In genomic region chr11:98751221-98751782, GRCm38 (mm10) we compare ENCODE assay signal across 9 mouse cellular contexts. TPM values are rescaled to one million over a fixed set of nuclear protein-coding genes. Genes with fewer than 3 reads are reported as not detected.
A peak's percentile ranks its signal among the peaks of the same experiment; 100 is the strongest.
DNase-seq lines count a peak whose midpoint lies in the region; ATAC-seq lines count a peak whose summit lies in the region.
"Had no signal": no experiment of that assay in that cellular context is flagged by ENCODE, and none has a peak within 500 bp of the region (broad histone marks: within the 10 kb centered on the region; RNA-seq: fewer than 3 reads in every experiment).

No protein-coding gene starts in this region.

- H3K4me2 ChIP-seq in neural tube, embryonic 11.5 days (ENCODE audit: low read depth) = no peak overlapping the region
- peak overlapping the region; percentile 50 for H3K4me2 ChIP-seq in forebrain, embryonic 12.5 days
- H3K4me2 ChIP-seq in intestine, embryonic 16.5 days (ENCODE audit: low read depth, low read length) = peak overlapping the region; percentile 61
- H3K4me2 ChIP-seq in lung, embryonic 15.5 days = peak overlapping the region; percentile 49

- H3K36me3 ChIP-seq in neural tube, embryonic 11.5 days (ENCODE audit: control insufficient read depth, insufficient read depth, low read length) = no peaks in the 10 kb centered on the region
- H3K36me3 ChIP-seq in forebrain, embryonic 12.5 days (replicated peaks) = peaks cover 17% of the 10 kb centered on the region
- H3K36me3 ChIP-seq in intestine, embryonic 16.5 days (ENCODE audit: control insufficient read depth, insufficient read depth, low read length) = 0 out of 2 replicates have a peak, but pooled peaks cover 8% of the 10 kb centered on the region
- H3K36me3 ChIP-seq in lung, embryonic 15.5 days = peaks cover 15% of the 10 kb centered on the region

- H3K27me3 ChIP-seq in neural tube, embryonic 11.5 days (ENCODE audit: control insufficient read depth, insufficient read depth, low read length) = no peaks in the 10 kb centered on the region
- no peaks in the 10 kb centered on the region for H3K27me3 ChIP-seq in forebrain, embryonic 12.5 days
- no peaks in the 10 kb centered on the region for H3K27me3 ChIP-seq in intestine, embryonic 16.5 days (replicated peaks; ENCODE audit: control insufficient read depth, insufficient read depth, low read length)
- H3K27me3 ChIP-seq in lung, embryonic 15.5 days = no peaks in the 10 kb centered on the region

- H3K4me3 ChIP-seq in neural tube, embryonic 11.5 days (ENCODE audit: low read depth, low read length) = no peak overlapping the region
- 0 out of 2 replicates have a peak overlapping the region, but pooled peaks have one; percentile 13 for H3K4me3 ChIP-seq in forebrain, embryonic 12.5 days (replicated peaks)
- peak overlapping the region; percentile 29 for H3K4me3 ChIP-seq in intestine, embryonic 16.5 days (ENCODE audit: low read length)
- H3K4me3 ChIP-seq in lung, embryonic 15.5 days = no peak overlapping the region

- peak overlapping the region; percentile 18; the same call in 1 of the 2 replicates for H3K9ac ChIP-seq in neural tube, embryonic 11.5 days (ENCODE audit: low read length)
- H3K9ac ChIP-seq in forebrain, embryonic 12.5 days = peak overlapping the region; percentile 42
- peak overlapping the region; percentile 66 for H3K9ac ChIP-seq in intestine, embryonic 16.5 days (ENCODE audit: low read depth, low read length)
- H3K9ac ChIP-seq in lung, embryonic 15.5 days = peak overlapping the region; percentile 25; the same call in 1 of the 2 replicates

- DNase-seq in neural tube, embryonic 11.5 days (ENCODE audit: low spot score) = no peak
- DNase-seq in neural tube, embryonic 10.5 days (ENCODE audit: extremely low spot score, low spot score) = no peak
- DNase-seq in yolk sac, embryonic 10.5 days (ENCODE audit: low spot score) = peak; percentile 78
- no peak for DNase-seq in urinary bladder, adult 18-20 months (ENCODE audit: low spot score in 2 of 2)

- H3K27ac ChIP-seq in neural tube, embryonic 11.5 days (ENCODE audit: low read depth, low read length) = peak overlapping the region; percentile 1
- peak overlapping the region; percentile 94 for H3K27ac ChIP-seq in forebrain, embryonic 12.5 days
- peak overlapping the region; percentile 97 for H3K27ac ChIP-seq in intestine, embryonic 16.5 days (ENCODE audit: low read length)
- H3K27ac ChIP-seq in lung, embryonic 15.5 days = peak overlapping the region; percentile 93

- ATAC-seq in neural tube, embryonic 11.5 days (ENCODE audit: insufficient read depth, low FRiP score, low TSS enrichment) = no peak
- ATAC-seq in forebrain, embryonic 12.5 days (ENCODE audit: low FRiP score) = peak; percentile 9; the same call in 1 of the 2 replicates
- peak; percentile 81 for ATAC-seq in intestine, embryonic 16.5 days
- peak; percentile 23; the same call in 1 of the 2 replicates for ATAC-seq in lung, embryonic 15.5 days (ENCODE audit: borderline replicate concordance, extremely low read depth, low FRiP score, low TSS enrichment)
- no peak for ATAC-seq in inflammation-experienced regulatory T-cells, adult 6 months

- 47% methylated on average over 6 of the region's 6 CpGs for WGBS in neural tube, embryonic 11.5 days
- WGBS in forebrain, embryonic 12.5 days = 26% methylated on average over 6 of the region's 6 CpGs
- 14% methylated on average over 6 of the region's 6 CpGs for WGBS in intestine, embryonic 16.5 days
- 9% methylated on average over 6 of the region's 6 CpGs for WGBS in lung, embryonic 15.5 days

- H3K9me3 ChIP-seq in neural tube, embryonic 11.5 days (ENCODE audit: control insufficient read depth, low read length) = no peaks in the 10 kb centered on the region
- no peaks in the 10 kb centered on the region for H3K9me3 ChIP-seq in forebrain, embryonic 12.5 days
- no peaks in the 10 kb centered on the region for H3K9me3 ChIP-seq in intestine, embryonic 16.5 days (ENCODE audit: control insufficient read depth, low read length)
- no peaks in the 10 kb centered on the region for H3K9me3 ChIP-seq in lung, embryonic 15.5 days

- peaks cover 52% of the 10 kb centered on the region for H3K4me1 ChIP-seq in neural tube, embryonic 11.5 days (ENCODE audit: control insufficient read depth, insufficient read depth, low read length)
- H3K4me1 ChIP-seq in forebrain, embryonic 12.5 days = peaks cover 79% of the 10 kb centered on the region
- peaks cover 94% of the 10 kb centered on the region for H3K4me1 ChIP-seq in intestine, embryonic 16.5 days (ENCODE audit: control insufficient read depth, insufficient read depth, low read length)
- H3K4me1 ChIP-seq in lung, embryonic 15.5 days = peaks cover 86% of the 10 kb centered on the region

RNA-seq across cellular contexts. Expression of gene Thra, which starts 10.9 kb away (rescaled TPM):
- 32.0 and 34.7 TPM in 2 replicates for polyA plus RNA-seq in neural tube, embryonic 11.5 days (2014; fragmentation: Nextera tagmentation; extraction: Ambion mirVana)
- 53.4 and 59.8 TPM in 2 replicates for polyA plus RNA-seq in forebrain, embryonic 12.5 days (2016; fragmentation: Nextera tagmentation; extraction: Ambion mirVana)
- 41.5 and 42.0 TPM in 2 replicates for polyA plus RNA-seq in intestine, embryonic 16.5 days (2015; fragmentation: Nextera tagmentation; extraction: Ambion mirVana)
- 35.6 and 35.8 TPM in 2 replicates for polyA plus RNA-seq in lung, embryonic 15.5 days (2015; fragmentation: Nextera tagmentation; extraction: Ambion mirVana)
- 1 to 10 TPM; 1.3 to 6.3 (median 5.2) TPM for polyA plus RNA-seq in inflammation-experienced regulatory T-cells, adult 6 months (2017; shearing (Covaris generic))

RNA-seq across cellular contexts. Expression of gene Med24, which starts 22.1 kb away (rescaled TPM):
- polyA plus RNA-seq in neural tube, embryonic 11.5 days (2014; fragmentation: Nextera tagmentation; extraction: Ambion mirVana) = 67.6 and 74.5 TPM in 2 replicates
- 88.1 and 95.0 TPM in 2 replicates for polyA plus RNA-seq in forebrain, embryonic 12.5 days (2016; fragmentation: Nextera tagmentation; extraction: Ambion mirVana)
- polyA plus RNA-seq in intestine, embryonic 16.5 days (2015; fragmentation: Nextera tagmentation; extraction: Ambion mirVana) = 36.8 and 38.5 TPM in 2 replicates
- 51.9 and 53.0 TPM in 2 replicates for polyA plus RNA-seq in lung, embryonic 15.5 days (2015; fragmentation: Nextera tagmentation; extraction: Ambion mirVana)
- 10 to 100 TPM; 23.8 to 32.5 (median 28.3) TPM for polyA plus RNA-seq in inflammation-experienced regulatory T-cells, adult 6 months (2017; shearing (Covaris generic))

RNA-seq across cellular contexts. Expression of gene Nr1d1, which starts 23.8 kb away (rescaled TPM):
- 1.5 and 1.9 TPM in 2 replicates for polyA plus RNA-seq in neural tube, embryonic 11.5 days (2014; fragmentation: Nextera tagmentation; extraction: Ambion mirVana)
- polyA plus RNA-seq in forebrain, embryonic 12.5 days (2016; fragmentation: Nextera tagmentation; extraction: Ambion mirVana) = 2.1 and 2.2 TPM in 2 replicates
- polyA plus RNA-seq in intestine, embryonic 16.5 days (2015; fragmentation: Nextera tagmentation; extraction: Ambion mirVana) = 2.3 and 2.7 TPM in 2 replicates
- 1.0 and 1.5 TPM in 2 replicates for polyA plus RNA-seq in lung, embryonic 15.5 days (2015; fragmentation: Nextera tagmentation; extraction: Ambion mirVana)
- 1 to 10 TPM; 6.5 to 8.4 (median 7.3) TPM for polyA plus RNA-seq in inflammation-experienced regulatory T-cells, adult 6 months (2017; shearing (Covaris generic))

RNA-seq across cellular contexts. Expression of gene Msl1, which starts 44.0 kb away (rescaled TPM):
- 24.1 and 24.2 TPM in 2 replicates for polyA plus RNA-seq in neural tube, embryonic 11.5 days (2014; fragmentation: Nextera tagmentation; extraction: Ambion mirVana)
- polyA plus RNA-seq in forebrain, embryonic 12.5 days (2016; fragmentation: Nextera tagmentation; extraction: Ambion mirVana) = 39.3 and 39.9 TPM in 2 replicates
- 13.5 and 14.5 TPM in 2 replicates for polyA plus RNA-seq in intestine, embryonic 16.5 days (2015; fragmentation: Nextera tagmentation; extraction: Ambion mirVana)
- 21.1 and 21.2 TPM in 2 replicates for polyA plus RNA-seq in lung, embryonic 15.5 days (2015; fragmentation: Nextera tagmentation; extraction: Ambion mirVana)
- polyA plus RNA-seq in inflammation-experienced regulatory T-cells, adult 6 months (2017; shearing (Covaris generic)) = 10 to 100 TPM; 16.7 to 26.3 (median 20.4) TPM

RNA-seq across cellular contexts. Expression of gene Csf3, which starts 50.2 kb away (rescaled TPM):
- not detected in 2 replicates for polyA plus RNA-seq in neural tube, embryonic 11.5 days (2014; fragmentation: Nextera tagmentation; extraction: Ambion mirVana)
- polyA plus RNA-seq in forebrain, embryonic 12.5 days (2016; fragmentation: Nextera tagmentation; extraction: Ambion mirVana) = 0.14 TPM in 1 of 2 replicates, not detected in the other
- 0.10 TPM in 1 of 2 replicates, not detected in the other for polyA plus RNA-seq in intestine, embryonic 16.5 days (2015; fragmentation: Nextera tagmentation; extraction: Ambion mirVana)
- polyA plus RNA-seq in lung, embryonic 15.5 days (2015; fragmentation: Nextera tagmentation; extraction: Ambion mirVana) = not detected in 2 replicates
- not detected for polyA plus RNA-seq in inflammation-experienced regulatory T-cells, adult 6 months (2017; shearing (Covaris generic))
- polyA plus RNA-seq: large intestine, adult 2 months had no signal

Comparison
In these comparisons a context has a peak if more than half of its experiments do, and no peak if none do; other contexts are left out.
1. ATAC-seq: peak in forebrain, embryonic 12.5 days (single experiment), intestine, embryonic 16.5 days (single experiment) and lung, embryonic 15.5 days (single experiment); none in neural tube, embryonic 11.5 days (single experiment) and inflammation-experienced regulatory T-cells, adult 6 months (single experiment).
2. H3K27ac ChIP-seq: peak in every context shown above with its lines; median percentile 97 in intestine, embryonic 16.5 days; 94 in forebrain, embryonic 12.5 days; 93 in lung, embryonic 15.5 days; 1 in neural tube, embryonic 11.5 days.
3. H3K4me3 ChIP-seq: peak in forebrain, embryonic 12.5 days (single experiment) and intestine, embryonic 16.5 days (single experiment); none in neural tube, embryonic 11.5 days (single experiment) and lung, embryonic 15.5 days (single experiment).
4. Peak in every context shown above with its lines, with median percentiles within 50 percentile points of each other: H3K9ac ChIP-seq.